Mouse (Mus musculus) liver, adult (tissue): ENCODE data around the gene Olfr1412.

Source experiments
- GATA4 ChIP-seq: IDR thresholded peaks from 2 replicates; pipeline ENCODE4 v1.6.1; 2014; ENCODE audit warnings: mild to moderate bottlenecking, low read length; ENCODE audit not compliant: insufficient replicate concordance

The Olfr1412 gene

DNA sequence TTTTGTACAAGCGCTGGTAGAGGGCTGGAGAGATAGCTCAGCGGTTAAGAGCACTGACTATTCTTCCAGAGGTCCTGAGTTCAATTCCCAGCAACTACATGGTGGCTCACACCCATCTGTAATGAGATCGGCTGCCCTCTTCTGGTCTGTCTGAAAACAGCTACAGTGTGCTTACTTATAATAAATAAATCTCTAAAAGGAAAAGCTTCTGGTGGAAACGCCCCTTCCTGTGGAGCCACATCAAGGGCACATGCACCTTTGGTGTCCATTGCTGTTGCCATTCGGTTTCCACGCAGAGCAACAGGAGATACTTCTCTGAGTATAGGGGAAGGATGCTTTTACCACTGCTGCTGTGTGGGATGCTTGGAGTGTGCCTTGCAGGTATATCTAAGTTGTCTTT is 47.4 kb downstream of the Olfr1412 start:
- no peak for TF ChIP-seq GATA4

DNA sequence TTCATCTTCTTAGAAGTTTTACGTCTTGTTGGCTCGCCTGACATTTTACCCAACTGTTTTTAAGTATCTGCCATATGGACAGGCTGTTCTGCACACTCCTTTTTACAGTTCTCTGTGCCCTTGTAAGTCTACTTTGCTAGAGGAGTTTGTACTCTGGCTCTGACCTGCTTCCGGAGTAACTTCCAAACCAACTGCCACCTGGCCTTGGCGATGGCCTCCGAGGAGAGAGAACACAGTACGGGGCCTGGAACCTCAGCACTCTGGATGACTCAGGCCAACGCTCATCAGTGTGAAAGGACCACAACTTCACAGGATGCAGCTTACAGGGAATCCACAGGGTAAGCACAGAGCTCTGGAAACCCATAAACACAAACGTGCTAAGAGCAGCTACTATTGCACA is 48.1 kb downstream of the Olfr1412 start:
- TF ChIP-seq GATA4 = no peak

DNA sequence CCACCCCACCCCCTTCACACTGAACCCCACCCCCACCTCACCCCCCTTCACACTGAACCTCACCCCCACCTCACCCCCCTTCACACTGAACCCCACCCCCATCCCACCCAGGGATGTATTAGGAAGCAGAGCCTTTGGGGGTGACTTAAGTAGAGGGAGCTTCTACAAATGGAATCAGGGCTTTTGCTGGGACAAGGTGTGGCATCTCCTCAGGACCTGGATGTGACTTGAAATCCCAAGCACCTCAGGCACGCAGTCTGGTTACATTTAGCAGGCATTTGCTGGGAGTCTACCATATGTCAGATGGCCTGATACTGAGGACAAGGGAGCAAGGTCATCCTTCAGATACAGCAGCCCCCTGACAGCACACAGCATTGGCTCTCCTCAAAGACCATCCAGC is 49.0 kb downstream of the Olfr1412 start:
- TF ChIP-seq GATA4 = no peak

GRCm38 (mm10) chr1:92634976-92635599 is 49.5 kb downstream of the Olfr1412 start:
- no peak for TF ChIP-seq GATA4

GRCm38 (mm10) chr1:92636015-92636414 is 50.4 kb downstream of the Olfr1412 start:
- TF ChIP-seq GATA4 = no peak

GRCm38 (mm10) chr1:92636676-92637075 is 51.1 kb downstream of the Olfr1412 start:
- TF ChIP-seq GATA4 = no peak

DNA sequence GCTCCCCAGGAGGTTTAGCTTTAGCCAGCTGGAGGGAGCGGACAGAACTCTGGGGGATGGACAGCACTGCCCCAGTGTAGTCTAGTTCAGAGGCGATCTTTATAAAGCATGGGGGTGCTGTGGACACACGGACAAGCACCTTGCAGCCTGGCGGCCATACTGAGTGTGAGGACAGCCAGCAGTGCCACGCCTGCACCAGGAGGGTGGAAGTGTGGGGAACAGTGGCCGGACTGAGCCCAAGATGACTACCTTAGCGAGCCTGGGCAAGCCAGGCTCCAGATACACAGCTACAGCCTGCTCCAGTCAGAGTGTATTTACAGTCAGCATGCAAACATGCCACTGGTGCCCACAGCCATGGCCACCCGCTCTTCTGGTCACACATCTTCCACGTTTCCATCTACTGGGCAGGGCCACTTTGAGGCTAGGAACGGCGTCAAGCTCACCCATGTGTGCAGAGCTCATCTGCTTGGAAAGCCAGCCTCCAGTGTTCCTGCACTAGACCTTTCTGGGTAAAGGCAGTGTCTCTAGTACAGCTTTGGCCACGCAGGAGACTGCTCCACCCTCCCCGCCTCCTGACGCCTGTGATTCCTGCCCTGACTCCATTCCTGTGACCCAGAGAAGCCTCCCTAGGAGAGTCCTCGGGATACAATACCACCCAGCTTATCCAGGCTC is 52.1 kb downstream of the Olfr1412 start:
- TF ChIP-seq GATA4 = no peak

DNA sequence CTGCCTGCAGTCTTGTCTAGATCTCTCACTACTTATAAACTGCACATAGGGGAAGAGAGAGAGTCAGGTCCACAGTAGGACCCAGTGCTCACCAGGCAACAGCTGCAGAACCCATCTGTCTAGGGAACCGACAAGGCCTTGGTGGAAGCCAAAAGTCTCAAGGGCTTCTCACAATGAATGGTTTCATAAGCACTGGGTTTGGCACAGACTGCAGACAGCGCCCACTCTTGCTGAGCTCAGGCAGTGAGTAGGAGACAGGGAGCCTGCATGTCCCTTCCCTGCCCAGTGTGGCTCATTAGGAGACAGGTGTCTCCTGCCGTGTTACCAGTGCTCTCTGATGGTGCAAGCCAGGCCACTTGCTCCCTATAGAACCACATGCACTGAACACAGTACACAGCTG is 52.6 kb downstream of the Olfr1412 start:
- TF ChIP-seq GATA4 = no peak

DNA sequence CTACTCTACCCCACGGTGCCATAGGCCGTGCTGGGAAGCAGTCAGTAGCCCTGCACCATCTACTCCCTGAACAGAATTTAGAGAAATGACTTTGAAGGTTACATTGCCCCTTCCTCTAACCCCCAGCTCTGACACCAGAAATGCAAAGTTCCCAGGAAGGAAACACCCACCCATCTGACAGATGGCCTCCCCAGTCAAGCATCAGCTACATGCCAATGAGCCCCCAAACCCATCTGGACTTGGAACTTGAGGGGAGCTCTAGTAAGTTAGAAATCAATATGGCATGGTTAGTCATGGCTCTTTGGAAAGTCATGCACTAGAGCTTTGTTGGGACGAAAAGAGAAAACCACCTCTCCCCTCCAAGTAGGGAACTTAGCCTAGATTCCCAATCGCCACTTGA is 53.2 kb downstream of the Olfr1412 start:
- TF ChIP-seq GATA4 = no peak

GRCm38 (mm10) chr1:92640393-92640792 is 54.8 kb downstream of the Olfr1412 start:
- no peak for TF ChIP-seq GATA4
